Mouse (Mus musculus): ENCODE measurements around the gene Arpc1b.
"Not testable (repeated sequence)": the region's sequence is repeated elsewhere in the genome, so short reads cannot be mapped to it uniquely, and the experiment has no call there.

Gene Arpc1b

DNA sequence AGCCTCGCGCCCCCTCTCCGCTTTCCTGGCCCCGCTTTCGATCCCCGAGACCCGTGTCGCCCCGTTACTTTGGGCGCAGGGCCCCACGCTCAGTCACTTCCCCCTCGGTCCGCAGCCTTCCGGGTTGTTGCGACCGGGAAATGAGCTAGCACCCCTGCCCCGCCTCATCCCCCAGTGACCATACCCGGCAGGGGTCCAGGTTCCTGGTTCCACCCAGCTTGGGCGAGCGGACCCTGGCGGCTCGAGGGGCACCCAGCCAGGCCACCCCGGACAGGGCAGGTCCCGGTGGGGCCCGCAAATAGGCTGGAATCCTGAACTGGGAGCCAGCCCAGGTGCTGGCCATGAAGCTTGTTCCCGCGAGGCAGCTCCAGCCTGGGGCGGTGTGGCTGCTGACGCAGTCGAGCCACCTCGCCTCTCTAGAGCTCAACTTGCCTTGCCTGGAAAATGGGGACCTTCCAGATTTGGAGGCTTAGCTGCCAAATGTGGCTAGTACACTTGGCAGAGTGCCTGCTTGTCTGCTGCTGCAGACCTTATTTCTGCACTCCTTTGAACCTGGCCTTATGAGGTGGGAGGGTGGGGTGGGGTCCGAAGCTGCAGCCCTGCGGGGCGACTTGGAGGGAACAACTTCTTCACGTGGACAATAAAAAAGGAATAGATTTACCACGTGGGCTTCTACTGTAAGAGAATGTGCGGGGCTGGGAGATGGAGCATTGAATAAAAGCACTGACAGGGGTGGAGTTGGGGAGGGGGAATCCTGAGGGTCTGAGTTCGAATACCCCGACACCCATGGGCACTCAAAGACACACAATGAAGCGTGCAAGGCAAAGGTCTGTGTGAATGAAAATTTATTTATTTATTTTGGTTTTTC is 825 bp downstream of the Arpc1b start:
- DNase-seq (ENCODE audit: extremely low spot score), result peak; percentile 37

- DNase-seq (ENCODE audit: extremely low spot score), result no peak
Measured at GRCm38 (mm10) chr5:145115736-145116135, 1.7 kb downstream of the Arpc1b start.

GRCm38 (mm10) chr5:145116316-145116715 is 2.3 kb downstream of the Arpc1b start:
- DNase-seq (ENCODE audit: extremely low spot score), result no peak

DNA sequence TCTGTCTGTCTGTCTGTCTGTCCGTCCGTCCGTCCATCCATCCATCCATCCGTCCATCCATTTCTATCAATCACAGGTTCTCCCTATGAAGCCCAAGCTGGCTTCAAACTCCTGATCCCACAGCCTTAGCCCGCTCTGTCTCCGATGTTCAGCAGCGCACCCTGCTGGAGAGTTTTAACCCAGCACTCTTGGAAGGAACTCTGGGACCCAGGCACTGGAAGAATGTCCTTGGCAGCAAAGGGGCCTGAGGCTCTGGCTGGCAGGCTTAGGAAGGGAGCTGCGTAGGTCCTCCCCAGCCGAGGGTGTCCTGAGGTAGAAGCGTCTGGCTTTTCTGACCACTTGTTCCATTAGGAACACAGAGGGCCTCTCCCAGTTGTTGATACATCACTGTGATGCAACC is 2.9 kb downstream of the Arpc1b start:
- peak; percentile 60 for DNase-seq (ENCODE audit: extremely low spot score)

GRCm38 (mm10) chr5:145118005-145118404 is 4.0 kb downstream of the Arpc1b start:
- DNase-seq (ENCODE audit: extremely low spot score), result no peak

- no peak for DNase-seq (ENCODE audit: extremely low spot score)
Measured at GRCm38 (mm10) chr5:145118461-145118860, 4.4 kb downstream of the Arpc1b start.

- DNase-seq (ENCODE audit: extremely low spot score), result no peak
Measured at GRCm38 (mm10) chr5:145119385-145119784, 5.4 kb downstream of the Arpc1b start.

- no peak for DNase-seq (ENCODE audit: extremely low spot score)
Measured at GRCm38 (mm10) chr5:145120921-145121320, 6.9 kb downstream of the Arpc1b start.

- no peak for DNase-seq (ENCODE audit: extremely low spot score)
Measured at GRCm38 (mm10) chr5:145123396-145123795, 9.4 kb downstream of the Arpc1b start.

GRCm38 (mm10) chr5:145126580-145126979 is 12.6 kb downstream of the Arpc1b start:
- no peak for DNase-seq (ENCODE audit: extremely low spot score)

- DNase-seq (ENCODE audit: extremely low spot score), result no peak
Measured at GRCm38 (mm10) chr5:145129124-145129523, 15.1 kb downstream of the Arpc1b start.

DNA sequence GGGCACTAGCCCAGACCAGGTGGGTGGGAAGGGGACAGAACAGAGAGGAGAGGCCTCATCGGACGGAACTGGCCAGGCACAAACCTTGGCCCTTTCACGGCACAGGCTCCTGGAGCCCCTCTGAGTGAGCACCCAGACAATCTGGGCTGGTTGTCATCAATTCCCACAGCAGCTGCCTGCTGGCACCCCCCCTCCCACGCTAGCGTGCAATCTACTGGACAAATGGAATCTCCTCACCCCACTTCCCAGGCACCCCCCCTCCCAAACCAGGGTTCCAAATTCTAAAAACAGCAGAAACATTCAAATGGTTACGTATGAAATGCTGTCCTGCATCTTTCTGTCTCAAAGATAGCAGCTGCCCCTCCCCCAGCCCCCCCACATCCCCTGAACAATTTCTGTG is 15.8 kb downstream of the Arpc1b start:
- not testable (repeated sequence) for DNase-seq (ENCODE audit: extremely low spot score)

DNA sequence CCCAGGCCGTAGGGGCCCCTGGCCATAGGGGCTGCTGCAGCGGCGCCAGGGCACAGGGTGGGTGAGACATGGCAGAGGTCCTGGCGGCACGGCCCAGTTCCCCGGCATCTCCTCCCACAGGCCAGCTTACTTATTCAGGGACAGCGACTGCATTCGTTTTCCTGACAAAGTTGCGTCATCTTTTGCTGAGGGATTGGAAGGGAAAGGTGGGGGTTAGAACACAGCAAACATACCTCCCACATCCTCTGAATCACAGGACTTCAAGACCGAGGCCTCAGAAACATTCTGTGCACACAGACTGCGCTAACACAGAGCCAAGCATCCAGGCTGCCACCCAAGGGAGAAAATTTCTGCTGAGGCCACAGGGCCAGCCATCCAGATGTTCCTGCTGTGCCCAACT is 16.2 kb downstream of the Arpc1b start:
- DNase-seq (ENCODE audit: extremely low spot score), result no peak

GRCm38 (mm10) chr5:145130995-145131394 is 17.0 kb downstream of the Arpc1b start:
- no peak for DNase-seq (ENCODE audit: extremely low spot score)

DNA sequence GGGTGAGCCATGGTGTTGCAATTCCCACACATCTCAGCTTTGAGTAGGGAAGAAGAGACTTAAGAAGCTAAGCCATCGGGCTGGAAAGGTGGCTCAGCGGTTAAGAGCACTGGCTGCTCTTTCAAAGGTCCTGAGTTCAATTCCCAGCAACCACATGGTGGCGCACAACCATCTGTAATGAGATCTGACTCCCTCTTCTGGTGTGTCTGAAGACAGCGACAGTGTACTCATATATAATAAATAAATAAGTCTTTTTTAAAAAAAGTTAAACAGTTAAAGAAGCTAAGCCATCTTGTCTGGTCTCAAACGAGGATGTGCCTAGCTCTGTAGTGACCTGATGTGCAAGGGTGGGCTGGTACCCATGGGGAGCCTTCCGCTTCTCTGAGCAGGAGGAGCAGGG is 19.3 kb downstream of the Arpc1b start:
- not testable (repeated sequence) for DNase-seq (ENCODE audit: extremely low spot score)

DNA sequence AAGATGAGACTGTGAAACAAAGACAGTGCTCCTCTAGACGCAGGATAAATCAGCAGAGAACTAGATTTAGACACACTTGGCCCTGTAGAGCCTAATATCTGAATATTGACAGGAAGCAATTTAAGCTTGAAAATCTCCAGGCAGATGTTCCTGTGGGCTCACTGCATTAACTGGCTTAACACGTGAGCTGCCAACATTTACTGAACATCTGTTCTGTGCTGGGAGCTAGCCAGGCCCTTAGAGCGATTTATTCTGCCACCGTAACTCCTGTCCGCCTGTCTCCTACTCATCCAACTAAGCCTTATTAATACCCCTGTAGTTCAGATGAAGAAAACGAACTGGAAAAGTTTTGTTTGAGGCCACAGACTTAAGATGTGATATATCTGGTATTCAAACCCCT is 24.8 kb downstream of the Arpc1b start:
- DNase-seq (ENCODE audit: extremely low spot score), result no peak

DNA sequence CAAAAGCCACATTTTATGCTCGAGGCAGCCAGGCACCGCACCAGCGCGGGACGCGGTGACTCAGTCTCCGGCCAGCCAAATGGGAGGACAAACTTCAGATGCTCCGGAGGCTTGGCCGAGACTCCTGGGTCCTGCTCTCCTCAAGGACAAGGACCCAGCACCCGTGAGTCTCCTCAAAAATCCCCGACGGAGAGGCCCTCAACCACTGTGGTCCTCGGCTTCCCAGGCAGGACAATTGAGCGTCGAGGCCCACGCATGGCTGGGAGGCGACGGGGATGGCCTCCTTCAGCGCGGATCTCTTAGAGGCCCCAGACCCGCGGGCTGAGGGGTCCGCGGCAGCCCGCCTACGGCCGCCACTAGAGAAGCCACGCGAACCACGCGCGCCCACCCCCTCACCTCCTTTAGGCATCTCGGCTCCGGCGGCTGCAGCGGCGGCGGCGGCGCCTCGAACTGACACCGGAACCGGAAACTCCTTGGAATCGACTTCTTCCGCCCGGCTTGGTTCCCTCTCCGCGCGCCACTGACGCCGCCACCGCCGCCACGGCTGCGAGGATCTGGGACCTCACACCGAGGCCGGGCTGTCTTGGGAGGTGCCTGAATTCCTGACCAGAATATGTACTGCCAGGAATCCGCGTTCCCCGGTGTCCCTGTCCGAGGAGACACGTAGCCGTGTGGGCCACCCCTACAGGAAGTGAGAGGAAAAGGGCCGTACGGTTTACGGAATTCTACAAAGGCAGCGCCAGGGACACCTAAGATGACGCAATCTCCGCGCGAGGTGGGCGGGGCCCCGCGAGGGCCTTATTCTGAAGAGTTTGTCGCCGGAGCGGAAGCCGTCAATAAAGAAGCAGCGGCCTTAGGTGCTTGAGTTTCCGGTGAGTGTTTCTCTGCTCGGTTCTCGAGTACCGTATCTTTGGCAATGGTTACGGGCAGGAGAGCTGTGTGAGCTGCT is 25.8 kb downstream of the Arpc1b start, which contains the start of the genes Pdap1 and Bud31:
Pdap1 (minus strand) TSS at position 668 of the 949 bp plus-strand sequence.
Bud31 (plus strand) TSS at position 792 of the 949 bp plus-strand sequence.
- peak; percentile 93 for DNase-seq (ENCODE audit: extremely low spot score)

GRCm38 (mm10) chr5:145140611-145141010 is 26.6 kb downstream of the Arpc1b start:
- DNase-seq (ENCODE audit: extremely low spot score), result no peak

DNA sequence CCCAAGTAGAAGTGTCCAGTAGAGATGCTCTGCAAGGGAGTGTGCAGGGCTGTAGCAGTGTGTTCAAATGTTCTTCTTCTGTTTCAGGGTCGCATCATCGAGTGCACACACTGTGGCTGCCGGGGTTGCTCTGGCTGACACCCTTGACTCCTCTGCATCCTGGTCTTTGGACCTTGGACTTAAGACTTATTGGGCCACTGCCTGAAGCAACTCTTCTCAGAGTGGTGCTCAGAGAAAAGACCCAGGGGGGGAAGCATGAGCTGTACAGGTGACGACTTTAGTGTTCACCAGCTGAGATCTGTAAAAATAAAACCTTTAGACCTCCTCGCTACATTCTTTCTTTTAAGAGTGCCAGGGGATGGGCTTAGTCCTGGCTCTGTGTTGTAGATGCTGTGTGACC is 33.7 kb downstream of the Arpc1b start:
- DNase-seq (ENCODE audit: extremely low spot score), result no peak

GRCm38 (mm10) chr5:145149294-145149693 is 35.3 kb downstream of the Arpc1b start:
- DNase-seq (ENCODE audit: extremely low spot score), result no peak

GRCm38 (mm10) chr5:145152690-145153089 is 38.7 kb downstream of the Arpc1b start:
- DNase-seq (ENCODE audit: extremely low spot score), result no peak

DNA sequence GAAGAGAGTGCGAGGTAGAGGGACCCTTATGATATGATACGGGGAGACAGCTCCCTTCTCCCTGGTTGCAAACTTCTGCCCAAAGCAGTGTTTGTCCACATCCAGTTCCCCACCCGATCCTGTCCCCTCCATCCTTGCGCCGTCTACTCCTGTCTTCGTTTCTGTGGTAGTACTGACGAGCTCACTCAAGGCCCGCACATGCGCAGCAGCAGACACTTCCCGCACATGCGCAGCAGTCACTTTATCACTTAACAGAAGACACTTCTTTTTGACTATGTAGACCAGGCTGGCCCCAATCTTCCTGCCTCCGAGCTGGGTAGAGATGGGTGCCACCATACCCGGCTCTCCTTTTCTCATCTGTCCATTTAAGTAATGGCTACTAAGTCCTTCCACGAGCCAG is 47.3 kb downstream of the Arpc1b start:
- no peak for DNase-seq (ENCODE audit: extremely low spot score)
